Mouse (Mus musculus): ENCODE measurements around the gene Nav1.

Gene Nav1

DNA sequence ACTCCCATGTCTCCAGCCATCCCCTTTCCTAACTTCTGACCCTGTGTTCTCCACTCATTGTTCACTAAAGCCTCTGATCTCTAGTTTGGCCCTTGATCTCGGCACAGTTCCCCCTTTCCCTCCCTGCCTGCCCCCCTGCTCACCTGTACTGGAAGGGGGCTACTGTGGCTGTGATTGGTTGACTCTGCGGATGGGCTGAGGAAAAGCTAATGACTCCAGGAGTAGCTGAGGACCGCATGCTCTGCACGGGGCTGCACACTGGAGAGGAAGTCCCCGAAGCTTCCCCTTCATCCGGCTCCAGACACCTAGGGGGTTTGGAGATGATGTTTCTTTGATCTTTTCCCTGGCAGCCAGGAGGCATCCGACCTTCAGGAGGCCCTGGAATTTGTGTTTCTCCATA, at the start of gene Nav1:
Gene Nav1, minus strand, starts transcription at position 277 of the 400 bp plus-strand sequence.
- no peak for DNase-seq

DNA sequence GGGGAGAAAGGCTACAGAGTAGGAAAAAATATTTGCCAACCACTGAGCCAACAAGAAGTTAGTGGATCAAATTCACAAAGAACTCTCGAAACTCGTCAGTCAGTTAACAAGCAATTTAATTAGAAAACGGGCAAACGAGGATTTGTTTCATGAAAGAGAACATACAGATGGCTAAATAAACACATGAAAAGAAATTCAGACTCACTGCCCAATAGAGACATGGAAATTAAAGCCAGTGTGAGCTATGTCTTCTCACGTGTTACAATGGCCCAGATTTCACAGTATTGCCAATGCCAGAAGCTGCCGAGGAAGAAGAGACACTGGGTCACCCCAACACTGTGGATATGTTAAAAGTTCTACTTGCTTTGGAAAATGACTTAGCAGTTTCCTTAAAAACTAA, 46.8 kb upstream of the Nav1 start:
- no peak for DNase-seq

DNA sequence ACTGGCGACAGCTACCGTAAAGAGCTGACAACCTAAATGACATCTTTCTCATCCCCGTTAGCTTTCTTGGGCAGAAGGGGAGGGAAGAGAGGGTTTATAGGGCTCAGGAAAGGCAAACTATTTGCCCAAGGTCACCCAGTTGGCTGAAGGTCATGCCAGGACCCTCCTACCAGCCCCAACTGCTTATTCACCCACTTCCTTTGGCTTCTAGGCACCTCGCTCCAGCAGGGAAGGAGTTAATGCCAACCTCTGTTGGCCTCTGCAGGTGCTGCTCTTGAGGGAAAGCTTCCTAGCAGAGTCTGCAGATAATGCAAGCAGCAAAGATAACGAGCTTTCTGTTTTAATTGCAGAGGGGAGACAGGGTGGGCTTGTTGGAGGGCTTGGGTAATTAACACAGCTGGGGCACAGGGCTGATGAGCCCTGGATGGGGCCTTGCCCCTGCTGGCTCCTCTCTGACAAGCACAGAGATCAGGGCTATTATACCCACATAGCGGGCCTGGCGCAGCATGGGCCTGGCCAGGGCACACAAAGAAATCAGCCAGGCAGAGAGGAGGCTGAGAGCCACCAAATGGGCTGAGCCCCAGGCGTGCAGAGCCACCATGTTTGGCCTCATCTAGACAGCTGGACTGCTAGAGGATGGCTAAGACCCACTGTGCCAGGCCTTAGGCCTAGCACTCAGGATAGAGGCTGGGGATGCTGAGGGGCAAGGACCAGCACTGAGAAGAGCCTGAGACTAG, 38.5 kb upstream of the Nav1 start:
- DNase-seq = no peak

DNA sequence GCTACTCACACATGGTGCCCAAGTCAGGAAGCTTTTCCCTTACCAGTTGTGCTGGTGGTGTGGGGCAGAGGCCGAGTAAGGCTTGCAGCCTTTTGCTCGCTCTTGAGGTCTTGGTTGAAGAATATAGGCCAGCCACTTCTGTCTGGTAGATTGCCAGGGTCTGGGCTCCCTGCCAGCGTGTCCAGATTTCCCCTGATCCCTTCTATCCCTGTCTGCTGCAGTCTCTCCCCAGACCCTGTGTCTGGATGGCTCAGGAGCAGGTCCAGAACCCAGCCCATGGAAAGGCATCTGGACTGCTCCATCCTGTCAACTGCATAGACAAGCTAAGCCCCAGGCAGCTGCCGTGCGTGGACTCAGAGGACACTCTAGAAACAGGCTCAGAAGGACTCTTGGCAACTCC, 37.0 kb upstream of the Nav1 start:
- no peak for DNase-seq

DNA sequence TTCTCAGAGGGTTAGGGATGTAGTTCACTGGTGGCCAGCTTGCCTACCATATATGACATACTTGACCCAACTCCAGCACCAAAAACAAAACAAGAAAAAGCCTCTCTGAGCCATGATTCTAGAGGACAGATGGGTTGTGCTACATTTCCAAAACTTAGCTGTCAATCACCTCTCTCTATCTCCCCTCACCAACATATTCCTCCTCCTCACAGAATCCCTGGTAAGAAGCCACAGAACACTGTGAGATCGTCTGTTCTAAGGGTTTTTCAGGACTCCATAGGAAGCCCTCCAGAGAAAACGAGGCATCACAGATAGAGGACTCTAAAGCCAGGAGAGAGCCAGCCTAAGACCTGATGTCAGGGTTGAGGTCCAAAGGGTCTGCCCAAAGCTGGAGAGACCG, 36.6 kb upstream of the Nav1 start:
- no peak for DNase-seq

DNA sequence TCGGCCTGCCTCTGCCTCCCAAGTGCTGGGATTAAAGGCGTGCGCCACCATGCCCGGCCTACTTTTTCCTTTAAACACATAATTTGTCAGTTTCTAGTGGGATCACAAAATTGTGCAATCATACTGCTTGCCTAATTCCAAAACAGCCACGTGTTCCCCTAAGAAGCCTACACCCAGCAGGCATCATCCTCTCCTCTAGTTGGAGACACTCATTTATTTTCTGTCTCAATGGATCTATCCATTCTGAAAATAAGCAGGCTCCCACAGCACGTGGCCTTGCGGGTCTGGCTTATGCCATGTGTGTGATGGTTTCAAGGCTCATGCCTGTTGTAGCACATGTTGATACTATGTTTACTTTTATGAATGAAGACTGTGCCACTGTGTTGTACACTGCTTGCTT, 32.8 kb upstream of the Nav1 start:
- no peak for DNase-seq

DNA sequence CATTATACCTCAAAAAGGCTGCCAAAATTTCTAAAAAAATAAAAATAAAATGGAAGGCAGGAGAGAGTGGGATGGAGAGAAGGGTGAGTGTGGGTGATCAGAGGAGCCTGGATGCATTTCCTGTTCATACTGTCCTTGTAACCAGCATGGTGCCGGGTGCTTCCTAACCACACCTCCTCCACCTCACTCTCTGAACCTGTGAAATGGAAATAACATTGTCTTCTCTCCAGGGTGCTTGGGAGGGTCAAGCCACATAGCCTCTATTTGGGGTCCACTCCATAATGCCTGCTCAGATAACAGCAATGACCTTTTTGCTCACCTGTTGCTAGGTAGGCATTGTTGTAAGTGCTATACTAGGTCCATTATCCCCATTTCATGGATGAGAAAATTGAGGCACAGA, 32.0 kb upstream of the Nav1 start:
- no peak for DNase-seq

DNA sequence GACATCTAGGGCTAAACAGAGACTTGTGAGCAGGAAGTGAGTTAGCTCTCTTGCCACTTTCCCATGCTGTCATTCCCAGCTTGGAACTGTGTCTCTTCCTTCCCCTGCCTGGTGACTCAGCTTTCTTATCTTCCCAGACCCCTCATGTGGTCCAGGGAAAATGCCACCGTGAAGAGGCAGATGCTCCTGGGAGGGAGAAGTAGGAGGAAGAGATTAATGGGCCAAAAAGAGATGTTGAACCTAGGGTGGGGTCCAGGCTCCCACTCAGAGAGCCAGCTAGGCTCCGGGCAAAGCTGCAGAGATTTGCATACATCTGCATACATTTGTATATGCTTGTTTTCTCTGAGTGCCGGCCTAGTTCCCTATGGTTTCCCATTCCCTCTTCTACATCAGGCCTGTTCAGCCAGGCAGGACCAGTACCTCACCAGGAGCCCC, 30.5 kb upstream of the Nav1 start:
- DNase-seq = no peak

DNA sequence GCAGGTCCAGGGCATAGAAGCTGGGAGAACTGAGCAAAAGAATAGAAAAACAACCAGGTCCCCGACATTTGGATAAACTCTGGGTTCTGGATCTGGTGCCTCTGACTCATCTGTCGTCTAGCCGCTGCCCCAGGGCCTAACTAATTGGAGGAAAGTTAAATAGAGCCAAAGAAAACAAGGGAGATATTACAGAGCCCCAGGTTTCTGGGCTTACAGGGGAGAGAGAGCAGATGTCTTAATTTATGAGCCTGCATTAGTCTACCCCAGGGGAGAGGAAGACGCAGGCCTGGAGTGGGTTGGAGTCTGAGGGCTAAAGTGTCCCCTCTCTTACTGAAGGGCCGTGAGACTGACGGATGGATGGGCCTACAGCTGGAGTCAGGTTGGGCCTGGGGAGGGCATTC, 29.0 kb upstream of the Nav1 start:
- no peak for DNase-seq

DNA sequence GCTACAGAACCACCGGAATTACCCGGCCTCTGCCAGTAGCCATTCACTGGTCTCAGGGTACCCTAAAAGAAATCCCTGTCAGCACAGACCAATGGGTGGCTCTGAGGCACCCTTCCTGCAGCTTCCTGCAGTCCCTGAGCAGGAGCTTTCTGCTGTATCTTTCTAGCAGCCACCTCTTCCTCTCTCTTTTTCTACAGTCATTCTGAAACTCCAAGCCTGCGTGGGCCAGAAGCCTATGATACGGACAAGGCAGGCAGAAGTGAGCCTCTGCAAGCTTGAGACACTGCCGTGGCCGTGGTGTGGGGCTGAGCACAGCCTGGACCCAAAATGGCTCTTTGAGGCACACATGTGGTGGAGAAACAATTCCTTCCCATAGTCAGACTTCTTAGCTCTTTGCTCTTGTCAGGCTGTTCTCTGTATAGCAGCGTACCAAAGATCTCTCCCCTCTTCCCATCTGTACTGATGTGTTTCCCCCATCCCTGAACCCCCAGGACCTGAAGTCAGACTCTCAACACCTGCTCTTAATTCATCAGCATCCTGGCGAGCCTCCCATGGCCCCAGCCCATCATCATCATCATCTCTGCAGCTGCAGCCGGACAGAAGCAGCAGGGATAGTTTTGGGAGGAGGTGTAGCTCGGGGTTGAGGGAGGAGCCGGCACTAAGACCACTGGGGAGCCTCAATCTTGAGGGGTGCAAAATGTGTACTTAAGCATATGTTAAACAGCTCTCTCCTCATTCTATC, 28.4 kb upstream of the Nav1 start:
- no peak for DNase-seq

DNA sequence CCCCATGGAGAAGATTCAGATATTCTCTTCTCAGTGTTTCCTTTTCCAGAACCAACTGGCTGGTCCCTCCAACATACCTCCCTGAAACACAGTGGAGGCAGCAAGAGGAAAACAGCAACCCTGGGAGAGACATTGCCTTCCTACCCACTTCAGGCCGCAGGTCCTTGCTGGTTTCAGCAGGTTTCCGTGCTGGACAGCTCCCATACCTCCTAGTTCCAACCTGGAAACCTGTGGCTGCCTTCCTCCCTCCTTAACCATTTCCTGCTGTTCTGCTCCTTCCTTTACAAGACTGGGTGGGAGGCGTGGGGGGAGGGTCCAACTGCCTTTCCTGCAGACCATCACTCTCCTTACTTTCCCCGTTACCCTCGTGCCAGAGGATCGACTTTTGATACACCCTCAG, 27.7 kb upstream of the Nav1 start:
- DNase-seq = no peak

DNA sequence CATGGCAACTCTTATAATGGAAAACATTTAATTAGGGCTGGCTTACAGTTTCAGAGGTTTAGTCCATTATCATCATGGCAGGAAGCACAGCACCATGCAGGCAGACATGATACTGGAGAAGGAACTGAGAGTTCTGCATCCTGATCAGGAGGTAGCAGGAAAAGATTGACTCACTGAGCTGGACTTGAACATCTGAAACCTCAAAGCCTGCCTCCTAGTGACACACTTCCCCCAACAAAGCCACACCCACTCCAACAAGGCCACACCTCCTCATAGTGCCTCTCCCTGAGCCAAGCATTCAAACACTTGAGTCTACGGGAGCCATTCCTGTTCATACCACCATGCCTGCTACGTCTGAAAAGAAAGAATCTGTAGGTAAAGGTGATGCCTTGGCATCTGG, 26.8 kb upstream of the Nav1 start:
- DNase-seq = no peak

DNA sequence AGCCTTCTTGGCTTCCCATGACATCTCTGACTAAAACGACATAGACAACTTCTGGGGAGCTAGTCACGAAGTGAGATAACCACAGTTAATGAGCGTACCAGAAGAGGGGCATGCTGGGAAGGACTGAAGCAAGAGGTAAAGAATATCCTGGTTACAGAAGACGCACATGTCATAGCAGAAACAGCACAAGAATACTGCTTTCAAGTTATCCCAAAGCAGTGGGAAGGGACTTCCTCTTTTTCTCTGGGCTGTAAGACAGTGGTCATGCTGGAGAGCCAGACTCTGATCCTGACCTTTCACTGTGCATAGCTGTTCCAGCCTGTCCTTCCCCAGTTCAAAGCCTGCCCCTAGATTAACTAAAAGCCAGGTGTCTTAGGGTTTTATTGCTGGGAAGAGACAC, 26.4 kb upstream of the Nav1 start:
- no peak for DNase-seq

DNA sequence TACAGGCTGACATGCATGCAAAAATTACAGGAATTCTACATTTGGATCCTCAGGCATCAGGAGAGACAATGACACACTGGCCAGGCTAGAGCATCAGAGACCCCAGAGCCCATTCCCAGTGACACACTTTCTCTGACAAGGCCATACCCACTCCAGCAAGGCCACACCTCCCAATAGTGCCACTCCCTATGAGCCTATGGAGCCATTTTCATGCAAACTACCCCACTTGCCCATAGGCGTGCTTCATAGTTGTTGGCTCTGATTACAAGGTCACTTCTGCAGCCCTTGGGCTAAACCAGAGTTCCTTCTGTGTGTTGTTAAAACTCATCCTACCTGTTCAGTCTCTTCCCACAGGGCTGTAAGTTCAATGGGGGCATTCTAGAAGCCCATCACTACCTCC, 25.1 kb upstream of the Nav1 start:
- no peak for DNase-seq

DNA sequence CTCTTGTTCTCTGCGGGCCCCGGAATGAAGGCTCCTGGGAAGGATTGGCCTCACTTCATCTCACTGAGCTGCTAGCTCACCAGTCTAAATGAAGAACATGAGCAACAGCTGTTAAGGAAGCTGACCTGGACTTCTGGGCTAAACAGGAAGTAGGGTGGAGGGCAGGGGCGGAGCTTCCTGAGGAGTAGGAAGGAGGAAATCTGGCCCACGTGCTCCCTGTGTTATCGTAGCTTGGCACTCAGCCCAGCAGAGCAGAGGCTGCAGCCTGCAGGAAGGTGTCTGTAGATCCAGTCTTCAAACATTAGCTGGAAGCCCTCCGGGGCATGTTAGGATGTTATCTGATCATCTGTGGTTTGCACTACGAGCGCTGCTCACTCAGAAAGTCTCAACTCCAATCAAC, 24.4 kb upstream of the Nav1 start:
- DNase-seq = peak; percentile 87

DNA sequence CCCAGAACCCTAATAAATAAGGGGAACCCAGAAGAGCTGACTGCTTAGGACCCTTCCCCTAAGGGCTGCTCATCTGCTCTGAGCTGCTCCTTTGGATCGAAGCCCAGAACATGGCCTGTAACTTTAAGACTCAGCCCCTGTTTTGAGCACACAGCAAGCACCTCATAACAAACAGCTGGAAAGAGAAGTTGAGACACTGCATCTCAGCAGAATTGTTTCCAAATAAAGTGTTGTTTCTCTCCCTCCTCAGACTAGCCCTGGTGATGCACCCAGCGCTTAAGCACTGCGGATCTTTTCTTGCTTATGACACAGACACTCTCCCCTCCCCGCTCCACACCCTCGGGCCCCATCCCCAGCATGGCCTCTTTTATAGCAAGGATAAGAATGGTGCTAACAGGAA, 22.8 kb upstream of the Nav1 start:
- no peak for DNase-seq

DNA sequence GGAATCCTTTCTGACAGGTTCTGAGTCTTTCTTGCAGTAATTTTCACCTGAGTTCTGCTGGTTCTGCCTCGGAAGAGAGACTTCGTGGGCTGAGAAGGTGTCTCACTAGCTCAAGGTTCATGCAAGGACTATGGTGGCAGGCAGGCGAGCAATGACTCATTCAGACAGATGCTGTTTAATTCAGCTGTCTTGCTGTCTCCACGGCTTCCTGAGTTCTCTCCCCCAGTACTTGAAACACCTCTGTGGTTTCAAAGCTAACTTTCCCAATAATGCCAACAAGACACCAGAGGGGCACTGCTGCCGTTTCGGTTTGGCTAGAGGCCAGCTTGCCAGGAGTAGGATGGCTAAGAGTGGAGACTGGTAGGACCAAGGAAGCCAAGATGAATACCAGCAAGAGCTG, 19.1 kb upstream of the Nav1 start:
- no peak for DNase-seq

DNA sequence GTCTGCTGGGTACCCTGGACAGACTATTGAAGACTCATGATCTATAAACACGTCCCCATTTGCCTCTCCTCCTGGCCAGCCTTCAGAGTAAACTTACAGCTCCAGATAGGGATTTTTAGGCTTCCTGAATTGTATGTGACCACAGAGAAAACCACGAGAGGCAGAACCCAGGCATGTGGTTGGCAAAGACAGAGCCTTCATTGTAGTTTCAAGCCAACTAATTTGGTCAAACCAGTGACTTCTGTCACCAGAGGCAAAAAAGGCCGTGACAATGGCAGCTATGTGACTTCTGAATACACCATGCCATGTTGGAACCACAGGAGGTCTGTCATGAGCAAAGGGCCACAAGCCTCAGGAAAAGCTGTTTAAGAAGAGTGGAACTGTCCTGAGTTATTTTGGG, 18.6 kb upstream of the Nav1 start:
- DNase-seq = no peak

DNA sequence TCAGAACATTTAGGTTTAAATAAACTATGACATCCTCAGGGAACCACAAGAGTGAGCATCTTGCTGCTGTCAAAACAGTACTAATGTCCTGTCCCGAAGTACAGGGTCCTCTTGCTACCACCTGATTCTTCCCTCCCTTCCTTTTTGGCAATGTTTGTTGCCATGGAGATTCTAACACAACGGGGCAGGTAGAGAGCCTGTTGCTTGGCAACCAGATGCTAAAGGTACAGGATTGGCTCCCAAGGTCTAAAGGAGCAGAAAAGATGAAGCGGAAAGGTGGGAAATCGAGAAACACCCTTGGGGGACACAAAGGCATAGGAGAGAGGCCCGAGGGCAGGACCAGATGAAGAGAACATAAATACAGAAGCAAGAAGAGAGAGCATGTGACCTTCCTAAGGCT, 17.6 kb upstream of the Nav1 start:
- no peak for DNase-seq

DNA sequence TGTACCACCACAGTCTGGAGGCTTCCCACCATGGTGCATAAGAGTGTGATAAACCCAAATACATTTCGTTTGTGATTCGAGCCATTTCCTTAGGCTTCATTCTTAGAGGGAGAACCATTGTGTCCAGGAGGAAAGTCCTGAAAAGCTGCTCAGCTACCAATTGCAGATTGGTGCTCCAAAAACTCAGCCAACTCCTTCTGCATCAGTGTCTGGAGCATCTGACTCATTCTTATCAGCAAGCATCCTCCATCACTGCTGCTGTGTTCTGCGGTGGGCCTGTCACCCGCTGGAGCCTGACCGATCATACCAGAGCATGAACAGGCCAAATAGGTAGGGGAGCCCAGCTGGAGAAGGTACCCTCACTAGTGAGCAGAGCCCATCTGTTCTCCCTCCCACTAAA, 16.0 kb upstream of the Nav1 start:
- DNase-seq = no peak

DNA sequence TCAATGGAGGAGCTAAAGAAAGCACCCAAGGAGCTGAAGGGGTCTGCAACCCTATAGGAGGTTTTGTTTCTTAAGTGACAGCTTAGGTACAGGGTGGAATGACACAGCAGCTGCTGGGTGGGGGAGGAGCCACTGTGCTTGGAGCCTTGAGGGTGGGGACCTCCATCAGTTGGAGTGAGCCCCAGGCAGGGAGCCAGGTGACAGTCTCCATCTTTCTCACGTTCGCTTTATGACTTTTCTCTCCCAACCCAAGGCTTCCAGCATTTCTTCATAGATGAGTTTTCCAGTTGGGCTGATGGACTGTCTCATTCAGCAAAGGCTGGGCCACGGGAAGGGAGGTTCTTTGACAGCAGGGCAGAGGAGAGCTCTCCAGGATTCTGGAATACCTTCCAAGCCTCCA, 14.2 kb upstream of the Nav1 start:
- DNase-seq = no peak

DNA sequence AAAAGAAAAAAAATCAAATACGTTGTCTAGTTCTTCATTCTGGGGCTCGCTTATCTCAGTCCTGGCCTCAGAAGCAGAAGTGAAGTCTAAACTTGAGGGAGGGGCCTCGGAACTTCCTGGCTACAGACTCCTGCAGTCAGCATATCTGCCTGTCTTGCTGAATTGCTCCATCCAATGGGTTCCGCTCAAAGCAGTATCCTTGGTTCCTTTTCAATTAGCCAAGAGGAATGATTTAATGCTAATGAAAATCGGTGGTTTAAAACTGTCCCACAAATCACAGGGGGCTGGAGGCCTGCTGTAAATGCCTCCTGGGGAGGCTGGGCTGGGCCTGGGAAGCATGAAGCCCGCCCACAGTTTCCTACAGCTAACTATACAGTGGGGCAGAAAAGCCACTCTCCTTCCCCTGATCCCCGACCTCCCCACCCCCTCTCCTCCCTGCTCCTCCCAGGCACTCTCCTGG, 12.9 kb upstream of the Nav1 start:
- no peak for DNase-seq

DNA sequence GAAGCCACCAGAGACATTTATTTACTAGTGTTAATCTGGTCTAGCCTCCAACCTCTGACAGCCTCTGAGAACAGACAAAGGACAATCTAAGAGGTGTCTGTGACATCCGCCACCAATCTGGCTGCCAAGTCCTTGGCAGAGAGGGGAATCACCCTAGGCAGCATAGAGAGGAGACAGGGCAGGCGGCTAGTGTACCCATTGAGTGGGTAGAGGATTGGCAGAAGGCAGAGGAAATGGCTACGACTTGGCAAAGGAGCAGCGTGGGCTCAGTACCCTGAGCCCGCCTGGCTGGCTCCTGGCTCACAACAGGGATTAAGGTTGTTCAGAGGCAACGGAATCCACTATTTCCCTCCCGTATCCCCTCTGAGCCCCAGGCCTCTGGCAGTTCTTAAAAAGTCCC, 12.0 kb upstream of the Nav1 start:
- no peak for DNase-seq

DNA sequence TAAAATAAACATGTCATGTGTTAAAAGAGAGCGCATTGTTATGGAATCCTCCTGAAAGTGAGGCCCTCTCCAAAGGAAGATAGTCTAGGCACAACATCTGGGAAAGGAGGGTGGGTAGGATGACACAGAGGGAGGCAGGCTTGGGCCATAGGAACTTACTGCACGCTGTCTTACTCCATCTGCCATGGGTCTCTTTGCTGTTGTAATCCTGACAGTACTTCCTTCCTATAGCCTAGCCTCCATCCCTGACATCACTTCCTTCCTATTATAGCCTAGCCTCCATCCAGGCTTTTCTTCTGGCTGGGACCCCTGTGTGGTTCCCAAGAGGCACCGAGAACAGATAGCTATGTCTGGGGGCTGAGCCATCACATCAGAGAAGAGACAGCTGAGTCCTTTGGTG, 10.2 kb upstream of the Nav1 start:
- DNase-seq = no peak
